Mouse (Mus musculus) liver, adult 2 months (tissue): ENCODE data around the gene Nradd.
A peak's percentile ranks its signal among the peaks of the same experiment; 100 is the strongest.

ENCODE experiments used
- CTCF ChIP-seq: fragments of 200-500 bp; IDR thresholded peaks from 2 replicates; pipeline ENCODE4 v1.5.1; 2011; ENCODE audit warnings: low read depth, low read length, control low read depth
- POLR2A ChIP-seq: fragments of 200-500 bp; IDR thresholded peaks from 2 replicates; pipeline ENCODE4 v1.6.1; 2011; ENCODE audit warnings: low read length, control low read depth; ENCODE audit not compliant: insufficient read depth; ENCODE audit errors: extremely low read depth

DNA sequence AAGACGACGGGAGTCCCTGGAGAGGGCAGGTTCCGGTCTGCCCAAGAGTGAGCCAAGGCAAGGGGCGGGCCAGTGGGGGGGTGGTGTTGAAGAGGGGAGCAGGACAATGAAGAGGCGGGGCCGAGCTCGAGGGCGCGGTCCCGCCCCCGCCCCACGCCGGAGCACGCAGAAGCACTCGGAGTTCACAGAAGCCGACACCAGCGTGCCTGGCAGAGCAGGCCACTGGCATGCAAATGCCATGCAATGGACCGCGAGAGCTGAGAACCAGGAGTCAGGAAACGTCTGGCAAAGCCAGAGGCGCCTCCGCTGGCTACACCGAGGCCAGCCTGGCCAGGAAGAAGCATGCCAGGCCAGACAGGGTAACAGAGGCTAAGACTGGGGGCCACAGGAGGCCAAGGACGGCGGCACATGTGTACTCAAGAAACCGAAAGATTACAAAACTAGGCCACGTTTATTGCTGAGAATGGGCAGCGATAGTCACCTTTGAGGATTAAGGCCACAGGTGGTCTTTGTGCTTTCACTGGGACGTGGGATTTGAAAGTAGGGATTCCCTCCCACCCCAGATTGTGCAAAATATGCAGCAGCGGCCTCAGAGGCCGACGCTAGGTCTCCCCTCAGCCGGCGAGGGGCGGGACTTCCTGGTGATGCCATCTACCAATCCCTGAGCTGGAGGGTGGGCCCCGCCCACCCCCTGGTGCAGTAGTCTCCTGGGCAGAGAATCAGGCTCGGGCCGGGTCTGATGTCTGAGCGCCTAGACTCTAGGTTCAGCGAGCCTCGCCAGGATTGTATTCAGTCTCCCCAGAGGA, at the start of gene Nradd:
- TF ChIP-seq POLR2A (0 out of 2 replicates have a peak, but pooled peaks have one; percentile 25), CTCF (no peak)
